Comparison of ENCODE assay signal across 1 mouse cellular context in the genomic region with DNA sequence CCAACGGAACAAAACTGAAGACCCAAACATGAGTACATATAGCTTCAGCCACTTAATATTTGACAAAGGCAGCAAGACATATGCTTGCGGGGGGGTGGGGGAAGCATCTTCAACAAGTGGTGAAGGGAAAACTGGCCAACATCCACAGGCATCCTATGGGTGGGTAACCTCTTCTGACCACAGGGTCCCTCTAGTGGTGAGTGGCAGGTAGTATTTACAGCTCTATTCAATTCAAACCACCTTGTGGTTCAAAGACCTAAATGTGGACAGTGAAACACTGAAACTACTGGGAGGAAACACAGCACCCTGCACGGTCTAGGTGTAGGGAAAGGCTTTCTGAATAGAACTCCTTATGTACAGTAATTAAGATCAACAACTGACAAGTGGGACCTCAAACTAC.
TF ChIP-seq lines count a peak whose summit lies in the region.

No protein-coding gene starts in this region.

TF ChIP-seq in CH12.LX, 34 proteins besides CTCF, POLR2A, EP300 and RAD21:
- TF ChIP-seq IRF4 (IDR thresholded peaks at IDR 0.05; ENCODE audit: low read depth, low read length) (0 out of 2 replicates have a peak, but pooled peaks have one; percentile 23), SMC3 (IDR thresholded peaks at IDR 0.05; ENCODE audit: low read depth, low read length) (peak; percentile 35), ELF1 (IDR thresholded peaks at IDR 0.05; ENCODE audit: low read depth, low read length) (no peak), MEF2A (IDR thresholded peaks at IDR 0.05; ENCODE audit: borderline replicate concordance, low read depth, low read length) (peak; percentile 42; the same call in 1 of the 2 replicates), MAFK (IDR thresholded peaks at IDR 0.05; ENCODE audit: insufficient replicate concordance, low read length) (no peak)
